Mouse (Mus musculus): ENCODE results near the gene Rtel1. TPM values are rescaled to one million over a fixed set of nuclear protein-coding genes. Genes with fewer than 3 reads are reported as not detected.

Gene Rtel1
- total RNA-seq, 2 experiments from 2014 or later: 78.9 to 110 TPM

DNA sequence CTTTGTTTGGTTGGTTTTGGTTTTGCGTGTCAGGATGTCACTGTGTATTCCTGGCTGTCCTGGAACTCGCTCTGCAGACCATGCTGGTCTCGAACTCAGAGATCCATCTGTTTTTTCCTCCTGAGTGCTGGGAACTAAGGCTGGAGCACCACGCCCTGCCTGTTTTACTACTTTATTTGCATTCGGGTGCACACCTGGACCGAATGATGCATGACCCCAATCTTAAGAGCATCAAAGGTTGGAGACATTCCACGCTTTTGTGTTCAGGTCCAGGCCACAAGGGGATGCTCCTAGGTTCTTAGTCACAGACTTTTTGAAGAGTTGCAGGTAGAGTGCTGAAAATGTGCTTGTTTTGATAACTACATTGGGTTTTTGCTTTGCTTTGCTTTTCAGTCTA, 562 bp downstream of the Rtel1 start:
- ATAC-seq (replicated peaks; ENCODE audit: low FRiP score, low TSS enrichment, poor library complexity, severe bottlenecking): 0 out of 2 replicates have a peak, but pooled peaks have one; percentile 1

- no peak for ATAC-seq (replicated peaks; ENCODE audit: low FRiP score, low TSS enrichment, poor library complexity, severe bottlenecking)
These were observed 2.6 kb downstream of the Rtel1 start for GRCm38 (mm10) chr2:181322136-181322535.

GRCm38 (mm10) chr2:181326098-181326497, 6.6 kb downstream of the Rtel1 start:
- ATAC-seq (replicated peaks; ENCODE audit: low FRiP score, low TSS enrichment, poor library complexity, severe bottlenecking): no peak

- no peak for ATAC-seq (replicated peaks; ENCODE audit: low FRiP score, low TSS enrichment, poor library complexity, severe bottlenecking)
These were observed 13.0 kb downstream of the Rtel1 start for GRCm38 (mm10) chr2:181332542-181332941.

DNA sequence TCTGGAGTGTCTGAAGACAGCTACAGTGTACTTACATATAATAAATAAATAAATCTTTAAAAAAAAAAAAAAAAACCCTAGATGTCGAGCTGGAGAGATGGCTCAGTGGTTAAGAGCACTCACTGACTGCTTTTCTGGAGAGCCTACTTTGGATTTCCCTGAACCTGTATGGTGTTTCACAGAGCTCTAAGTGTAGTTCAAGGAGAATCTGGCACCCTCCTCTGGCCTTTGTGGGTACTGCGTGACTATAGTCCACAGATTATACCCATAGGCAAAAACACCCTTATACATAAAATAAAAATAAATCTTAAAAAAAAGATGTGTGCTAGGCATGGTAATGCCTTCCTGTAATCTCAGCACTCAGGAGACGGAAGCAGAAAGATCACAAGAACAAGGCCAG, 14.5 kb downstream of the Rtel1 start:
- ATAC-seq (replicated peaks; ENCODE audit: low FRiP score, low TSS enrichment, poor library complexity, severe bottlenecking): peak; percentile 84

GRCm38 (mm10) chr2:181340426-181340825, 20.9 kb downstream of the Rtel1 start:
- ATAC-seq (replicated peaks; ENCODE audit: low FRiP score, low TSS enrichment, poor library complexity, severe bottlenecking): no peak

DNA sequence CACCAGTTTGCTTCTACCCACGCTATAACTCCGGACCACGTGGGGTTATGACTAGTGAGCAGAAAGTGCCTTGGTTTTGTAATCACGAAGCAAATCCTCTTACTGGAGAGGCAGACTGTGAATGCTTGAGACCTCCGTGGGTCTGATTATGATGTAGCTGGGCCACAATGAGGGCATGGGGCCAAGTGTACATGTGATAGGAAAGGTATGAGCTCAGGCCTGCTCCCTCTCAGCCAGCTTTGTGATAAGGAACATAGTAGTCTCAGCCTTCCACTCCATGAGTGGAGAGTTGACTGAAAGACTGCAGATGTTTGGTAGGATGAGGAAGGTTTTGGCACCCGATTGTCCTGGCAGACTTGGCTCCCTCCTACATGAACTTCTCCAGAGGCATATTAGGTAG, 23.2 kb downstream of the Rtel1 start:
- ATAC-seq (replicated peaks; ENCODE audit: low FRiP score, low TSS enrichment, poor library complexity, severe bottlenecking): no peak; the same call in 1 of the 2 replicates

DNA sequence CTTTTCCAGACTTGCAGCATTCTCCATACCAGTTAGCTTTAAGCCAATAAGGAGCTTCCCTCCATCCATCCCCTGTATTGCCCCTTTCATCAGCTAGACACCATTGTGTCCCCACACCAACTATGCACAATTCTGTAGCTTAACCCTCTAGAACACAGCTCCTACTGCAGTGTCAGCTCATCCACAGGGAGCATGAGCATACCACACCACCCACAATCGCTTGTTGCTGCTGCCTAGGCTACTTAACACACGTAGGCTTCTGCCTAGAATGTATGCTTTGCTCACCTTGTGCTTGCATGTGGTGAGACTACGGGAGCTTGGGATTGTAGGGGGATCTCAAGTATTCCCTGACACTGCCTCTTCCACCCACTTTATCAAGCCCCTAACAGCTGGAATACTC, 37.2 kb downstream of the Rtel1 start:
- ATAC-seq (replicated peaks; ENCODE audit: low FRiP score, low TSS enrichment, poor library complexity, severe bottlenecking): no peak

- no peak for ATAC-seq (replicated peaks; ENCODE audit: low FRiP score, low TSS enrichment, poor library complexity, severe bottlenecking)
These were observed 44.4 kb downstream of the Rtel1 start for GRCm38 (mm10) chr2:181363946-181364345.

DNA sequence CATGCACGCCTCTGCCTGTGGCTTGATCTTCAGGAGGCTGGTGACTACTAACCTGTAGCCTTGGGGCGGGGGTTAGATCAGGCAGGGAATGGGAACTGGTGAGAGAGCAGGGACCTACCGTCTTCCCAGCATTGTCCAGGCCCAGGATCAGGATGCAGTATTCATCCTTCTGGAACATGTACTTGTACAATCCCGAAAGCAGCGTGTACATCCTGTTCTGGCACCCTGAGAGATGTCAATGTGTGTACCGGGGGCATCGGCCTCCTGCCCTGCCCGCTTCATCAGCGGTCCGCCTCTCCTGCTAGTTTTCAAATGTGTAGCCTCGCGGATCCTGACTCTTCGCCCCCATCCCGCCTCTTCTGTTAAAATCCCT, 44.9 kb downstream of the Rtel1 start:
- no peak for ATAC-seq (replicated peaks; ENCODE audit: low FRiP score, low TSS enrichment, poor library complexity, severe bottlenecking)

- ATAC-seq (replicated peaks; ENCODE audit: low FRiP score, low TSS enrichment, poor library complexity, severe bottlenecking): peak; percentile 87
These were observed 45.5 kb downstream of the Rtel1 start, which contains the start of the genes Zgpat and Arfrp1 for GRCm38 (mm10) chr2:181364860-181365596. Gene Zgpat (plus strand): TSS chr2:181364928. Gene Arfrp1 (minus strand): TSS chr2:181365404.

GRCm38 (mm10) chr2:181365655-181366075, 46.1 kb downstream of the Rtel1 start:
- peak; percentile 46 for ATAC-seq (replicated peaks; ENCODE audit: low FRiP score, low TSS enrichment, poor library complexity, severe bottlenecking)

GRCm38 (mm10) chr2:181370001-181370400, 50.5 kb downstream of the Rtel1 start:
- no peak for ATAC-seq (replicated peaks; ENCODE audit: low FRiP score, low TSS enrichment, poor library complexity, severe bottlenecking)

- ATAC-seq (replicated peaks; ENCODE audit: low FRiP score, low TSS enrichment, poor library complexity, severe bottlenecking): peak; percentile 71
These were observed 56.2 kb downstream of the Rtel1 start for GRCm38 (mm10) chr2:181375787-181376186.

DNA sequence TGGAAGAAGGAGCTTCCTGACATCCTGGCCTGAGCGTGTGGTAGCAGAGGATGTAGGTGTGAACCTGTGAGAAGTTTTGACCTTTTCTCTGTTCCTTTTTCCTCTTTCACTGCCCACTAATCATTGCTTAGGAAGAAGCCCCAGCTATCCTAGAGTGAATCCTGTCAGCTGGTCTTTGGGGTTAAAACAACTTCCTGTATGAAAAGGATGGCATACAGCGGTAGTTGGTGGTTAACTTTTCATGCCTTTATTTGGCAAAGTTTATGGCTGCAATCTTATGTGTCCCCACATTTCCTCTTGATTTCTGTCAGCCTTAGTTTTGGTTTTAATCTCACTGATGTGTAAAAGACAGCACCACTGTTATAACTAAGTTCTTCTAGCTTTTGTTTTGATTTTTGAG, 57.7 kb downstream of the Rtel1 start:
- ATAC-seq (replicated peaks; ENCODE audit: low FRiP score, low TSS enrichment, poor library complexity, severe bottlenecking): no peak

DNA sequence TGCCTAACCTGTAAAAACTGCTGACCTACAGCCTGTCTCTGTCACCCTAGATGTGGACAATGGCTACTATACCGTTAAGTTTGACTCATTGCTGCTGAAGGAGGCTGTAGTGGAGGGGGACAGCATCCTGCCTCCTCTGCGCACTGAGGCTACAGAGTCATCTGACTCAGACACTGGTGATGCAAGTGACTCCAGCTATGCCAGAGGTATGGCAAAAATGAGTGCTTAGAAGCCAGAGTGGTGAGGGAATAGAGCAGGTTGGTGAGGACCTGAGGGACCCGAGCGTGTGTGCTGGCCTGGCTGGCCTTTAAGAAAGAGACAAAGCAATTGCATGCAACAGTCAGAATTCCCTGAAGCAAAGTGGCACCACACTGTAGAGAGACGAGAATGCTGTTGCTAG, 59.2 kb downstream of the Rtel1 start:
- no peak for ATAC-seq (replicated peaks; ENCODE audit: low FRiP score, low TSS enrichment, poor library complexity, severe bottlenecking)

DNA sequence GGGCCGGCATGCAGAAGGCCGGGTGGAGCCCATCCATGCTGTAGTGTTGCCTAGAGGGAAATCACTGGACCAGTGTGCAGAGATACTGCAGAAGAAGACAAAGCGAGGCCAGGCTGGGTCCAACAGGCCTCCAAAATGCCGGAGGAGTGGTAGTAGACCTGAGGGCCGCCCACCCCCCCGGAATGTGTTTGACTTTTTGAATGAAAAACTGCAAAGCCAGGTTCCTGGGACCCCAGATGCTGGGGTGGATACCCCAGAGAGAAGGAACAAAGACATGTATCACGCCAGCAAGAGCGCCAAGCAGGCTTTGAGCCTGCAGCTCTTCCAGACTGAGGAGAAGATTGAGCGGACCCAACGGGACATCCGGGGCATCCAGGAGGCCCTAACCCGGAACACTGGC, 60.2 kb downstream of the Rtel1 start, which contains the start of gene Lime1:
Lime1 (plus strand) TSS at position 301 of the 400 bp plus-strand sequence.
- ATAC-seq (replicated peaks; ENCODE audit: low FRiP score, low TSS enrichment, poor library complexity, severe bottlenecking): no peak

GRCm38 (mm10) chr2:181380251-181380650, 60.7 kb downstream of the Rtel1 start:
- no peak for ATAC-seq (replicated peaks; ENCODE audit: low FRiP score, low TSS enrichment, poor library complexity, severe bottlenecking)

- no peak for ATAC-seq (replicated peaks; ENCODE audit: low FRiP score, low TSS enrichment, poor library complexity, severe bottlenecking)
These were observed 61.6 kb downstream of the Rtel1 start for GRCm38 (mm10) chr2:181381107-181381506.

DNA sequence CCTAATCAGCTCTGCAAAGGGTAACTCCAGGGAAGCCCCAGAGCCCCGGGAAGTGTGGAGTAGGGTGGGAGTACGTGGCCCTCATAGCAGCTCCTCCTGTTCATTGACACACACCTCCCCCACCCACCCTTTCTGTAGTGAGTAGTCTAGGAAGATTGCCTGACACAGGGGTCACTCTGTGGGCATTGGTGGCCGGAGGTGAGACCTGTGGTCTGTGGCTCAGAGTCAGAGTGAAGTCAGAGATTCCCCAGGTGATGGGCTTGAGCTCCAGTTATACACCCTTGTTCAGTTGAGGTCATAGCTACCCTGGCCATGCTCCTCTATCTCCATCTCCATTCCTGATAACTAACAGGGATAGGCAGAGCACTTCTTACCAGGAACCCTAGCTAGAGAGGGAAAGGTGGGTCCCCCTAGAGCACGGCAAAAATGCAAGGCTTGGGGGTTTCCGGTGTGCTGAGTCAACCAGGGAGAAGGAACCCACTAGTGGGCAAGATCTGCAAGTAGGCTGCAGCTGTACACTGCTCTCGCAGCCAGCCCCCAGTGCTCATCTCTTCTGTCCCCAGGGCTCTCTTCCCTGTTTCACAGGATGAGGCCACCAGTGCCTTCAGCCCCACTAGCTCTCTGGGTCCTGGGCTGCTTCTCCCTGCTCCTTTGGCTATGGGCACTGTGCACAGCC, 62.2 kb downstream of the Rtel1 start:
- ATAC-seq (replicated peaks; ENCODE audit: low FRiP score, low TSS enrichment, poor library complexity, severe bottlenecking): no peak

- no peak for ATAC-seq (replicated peaks; ENCODE audit: low FRiP score, low TSS enrichment, poor library complexity, severe bottlenecking)
These were observed 64.9 kb downstream of the Rtel1 start for GRCm38 (mm10) chr2:181384463-181384862.
